Mouse (Mus musculus) erythroblast, adult 5-6 weeks (primary cell): ENCODE measurements around the gene Trpm3. TPM values are rescaled to one million over a fixed set of nuclear protein-coding genes. Genes with fewer than 3 reads are reported as not detected.

Experiments
- ATAC-seq: replicated peaks from 2 replicates; pipeline ENCODE4 v1.8.0; 2016; ENCODE audit warnings: moderate number of reproducible peaks, mild to moderate bottlenecking, moderate TSS enrichment, inconsistent platforms; ENCODE audit not compliant: poor library complexity, low FRiP score, severe bottlenecking
- total RNA-seq, 2 experiments: library from RNA; stranded (forward) in 1 of 2; stranded (reverse) in 1 of 2; fragments of 150-400 nt in 1 of 2; fragments of 200-764, 138-1000 nt in 1 of 2; gene quantifications; 2 replicates each; pipeline versions ENCODE4 v1.2.3 to v1.2.4; 2015 to 2017; ENCODE audit warnings: low replicate concordance in 2 of 2

The Trpm3 gene
- total RNA-seq, 2 experiments from 2014 or later, result 0.26 TPM; not detected in 1

DNA sequence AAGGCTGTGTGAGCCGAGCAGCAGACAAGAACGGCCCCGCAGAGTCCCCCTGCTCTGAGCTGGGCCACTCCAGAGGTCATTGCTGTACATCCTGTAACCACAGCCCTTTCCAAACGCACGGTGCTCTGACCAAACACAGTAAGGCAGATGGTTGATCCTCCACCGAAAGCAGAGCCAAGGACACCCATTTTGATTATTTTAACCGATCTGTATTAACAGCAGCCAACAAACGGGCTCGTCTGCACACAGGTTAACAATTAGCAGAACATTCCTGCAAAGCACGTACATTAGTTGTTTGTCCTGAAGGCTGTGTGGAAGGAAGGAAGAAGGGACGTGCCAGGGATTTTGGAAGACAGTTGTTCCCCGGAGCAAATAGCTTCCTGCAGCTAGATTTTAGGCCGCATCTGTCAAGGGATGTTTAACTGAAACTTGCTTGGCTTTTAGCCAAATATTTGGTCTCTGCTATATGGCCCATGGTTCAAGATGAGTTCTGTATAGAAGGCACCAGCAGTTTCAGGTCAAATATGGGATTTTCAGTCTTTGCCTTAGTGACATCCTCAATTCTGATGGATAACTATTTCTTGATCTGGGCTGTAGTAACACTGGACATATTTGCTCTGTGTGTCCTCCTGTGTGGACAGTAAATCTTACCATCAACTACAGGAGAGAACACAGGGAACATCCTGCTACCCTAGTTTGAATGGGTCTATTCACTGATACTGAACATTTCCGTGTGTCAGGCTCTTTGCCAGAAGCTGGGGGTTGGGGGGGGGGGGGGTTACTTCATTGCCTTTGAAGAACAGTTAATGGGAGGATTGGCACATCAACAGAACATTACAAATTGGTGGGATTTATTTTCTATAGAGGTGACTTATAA, 800.2 kb downstream of the Trpm3 start:
- no peak for ATAC-seq

DNA sequence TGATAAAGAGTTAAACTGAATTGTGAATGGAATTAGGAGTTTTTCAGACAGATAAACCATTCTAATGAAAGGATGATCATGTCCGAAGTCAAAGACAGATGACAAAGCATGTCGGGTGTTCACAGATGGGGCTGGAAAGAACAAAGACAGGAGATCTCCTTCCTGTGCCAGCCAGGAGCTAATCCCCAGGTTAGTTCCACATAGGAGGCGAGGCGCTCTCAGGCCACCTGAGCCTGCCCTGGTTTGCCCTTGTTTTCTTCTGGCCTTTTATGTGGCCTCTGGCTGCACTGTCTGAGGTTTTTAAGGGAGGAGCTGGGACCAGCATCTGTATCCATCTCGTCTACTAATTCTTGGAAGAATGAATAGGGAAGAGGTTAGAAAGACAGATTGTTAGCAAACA, 801.0 kb downstream of the Trpm3 start:
- ATAC-seq, result no peak

DNA sequence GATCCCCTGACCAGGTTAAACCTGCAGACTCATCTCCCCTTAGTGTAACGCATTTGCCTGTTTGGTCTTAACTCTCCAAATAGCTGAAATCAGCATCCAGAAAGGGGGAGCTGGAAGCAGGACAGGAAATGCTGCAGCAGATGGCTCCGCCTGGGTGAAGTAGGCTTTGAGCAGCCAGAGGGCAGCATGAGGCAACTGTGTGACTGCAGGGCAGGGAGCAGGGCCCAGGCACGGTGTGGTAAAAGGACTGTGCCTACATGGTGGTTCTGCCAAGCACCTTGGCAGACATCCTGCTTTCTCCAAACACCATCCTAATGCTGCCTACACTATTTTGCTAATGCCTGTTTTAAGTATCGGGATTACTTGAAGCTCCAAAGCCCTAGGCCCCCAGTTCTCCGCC, 801.6 kb downstream of the Trpm3 start:
- no peak for ATAC-seq

DNA sequence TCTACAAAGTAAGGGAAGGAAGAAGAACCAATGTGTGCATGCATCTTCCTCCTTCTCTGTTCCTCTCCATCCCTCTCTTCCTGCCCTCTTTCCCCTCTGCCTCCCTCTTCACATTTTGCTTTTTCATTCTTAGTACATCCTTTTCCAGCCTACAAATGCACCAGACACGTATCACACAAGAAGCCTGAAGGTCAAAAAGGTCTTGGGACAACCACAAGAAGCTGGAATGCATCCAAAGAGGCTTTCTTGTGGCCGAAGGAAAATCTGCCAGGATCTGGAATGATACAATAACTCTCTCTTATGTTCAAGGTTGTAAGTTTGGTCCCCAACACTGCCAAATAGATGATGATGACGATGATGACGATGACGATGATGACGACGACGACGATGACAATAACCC, 802.1 kb downstream of the Trpm3 start:
- no peak for ATAC-seq

DNA sequence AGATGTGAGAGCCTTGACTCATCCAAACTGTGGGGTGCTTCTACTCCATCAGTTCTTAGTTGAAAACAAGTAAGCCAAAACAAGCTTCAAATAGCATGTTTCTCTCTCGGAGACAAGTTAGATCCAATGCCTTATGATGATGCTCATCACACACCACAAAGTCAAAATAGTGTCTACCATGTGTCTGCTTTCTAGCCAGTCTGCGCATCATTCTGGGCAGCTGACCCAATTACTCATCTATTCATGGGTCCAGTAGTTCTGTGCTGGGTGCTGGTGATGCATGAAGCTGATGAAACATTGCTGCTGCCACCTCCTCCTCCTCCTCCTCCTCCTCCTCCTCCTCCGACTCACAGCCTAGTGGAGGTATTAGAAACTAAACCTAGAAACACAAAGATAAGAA, 813.6 kb downstream of the Trpm3 start:
- no peak for ATAC-seq

DNA sequence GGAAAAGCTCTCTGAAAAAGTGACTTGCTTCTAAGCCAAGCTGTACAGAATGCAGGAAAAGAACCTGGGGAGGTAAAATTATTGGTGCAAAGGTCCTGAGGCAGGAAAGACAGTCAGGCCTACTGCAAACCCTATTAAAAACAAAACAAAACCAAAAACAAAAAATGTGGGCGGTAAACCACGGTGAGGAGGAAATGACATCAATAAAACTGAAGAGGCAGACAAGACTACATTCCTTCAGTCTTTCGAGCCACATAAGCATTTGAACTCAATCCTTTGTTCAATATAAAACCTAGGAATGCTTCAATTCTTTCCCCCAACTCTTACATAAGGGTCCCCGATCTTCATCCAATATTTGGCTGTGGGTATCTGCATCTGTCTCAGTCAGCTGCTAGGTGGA, 814.3 kb downstream of the Trpm3 start:
- ATAC-seq, result no peak

DNA sequence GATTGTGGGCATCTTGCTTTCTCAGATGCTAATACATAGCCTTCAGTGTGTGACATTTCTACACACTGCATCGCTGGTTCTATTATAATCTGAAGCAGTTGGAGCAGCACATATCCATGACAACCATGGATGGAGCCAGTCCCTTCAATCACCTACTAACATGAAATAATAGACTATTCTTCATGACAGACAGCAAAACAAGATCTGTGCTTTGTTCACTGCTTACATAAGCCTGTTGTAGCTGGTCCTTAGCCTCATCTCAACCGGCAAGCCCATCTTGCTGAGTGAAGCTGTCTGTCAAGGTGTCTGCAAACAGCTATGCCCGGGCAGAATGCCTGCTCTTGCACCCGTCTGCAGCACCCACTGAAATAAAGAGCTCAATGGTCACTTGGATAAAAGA, 819.6 kb downstream of the Trpm3 start:
- ATAC-seq, result no peak

DNA sequence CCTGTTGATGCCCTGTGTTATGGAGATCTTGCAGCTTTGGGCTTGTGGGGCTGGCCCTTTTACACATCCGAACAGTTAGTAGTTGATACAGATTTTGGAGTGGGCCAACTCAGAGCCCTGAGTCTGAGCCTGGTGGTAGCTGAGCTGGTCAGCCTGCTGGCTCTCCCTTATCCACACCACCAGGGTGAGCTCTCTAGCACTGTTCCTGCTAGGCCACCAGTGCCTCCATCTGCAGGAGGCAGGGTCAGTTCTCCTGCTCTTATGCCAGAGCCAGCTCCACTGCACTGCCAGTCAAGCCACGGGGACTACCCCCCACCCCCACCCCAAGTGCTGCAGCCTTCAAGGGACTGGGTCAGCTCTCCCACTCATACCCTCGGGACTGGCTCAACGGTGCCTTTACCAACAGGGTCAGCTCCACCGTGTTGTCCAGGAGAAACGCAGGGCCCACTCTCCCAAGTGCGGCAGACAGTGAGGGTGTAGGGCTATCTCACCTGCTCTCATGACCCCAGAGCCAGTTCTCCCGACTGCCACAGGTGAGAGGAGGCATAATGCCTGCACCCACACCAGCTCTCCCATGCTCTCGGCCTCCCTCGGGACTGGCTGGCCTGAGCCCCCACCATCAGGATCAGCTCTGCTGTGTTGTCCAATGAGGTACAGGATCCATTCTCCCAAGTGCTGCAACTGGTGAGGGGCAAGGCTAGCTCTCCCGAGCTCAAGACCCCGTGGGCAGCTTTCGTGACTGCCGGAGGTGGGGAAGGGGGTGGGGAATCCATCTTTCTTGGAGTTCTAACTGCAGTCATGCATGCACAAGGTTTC, 821.8 kb downstream of the Trpm3 start:
- no peak for ATAC-seq

DNA sequence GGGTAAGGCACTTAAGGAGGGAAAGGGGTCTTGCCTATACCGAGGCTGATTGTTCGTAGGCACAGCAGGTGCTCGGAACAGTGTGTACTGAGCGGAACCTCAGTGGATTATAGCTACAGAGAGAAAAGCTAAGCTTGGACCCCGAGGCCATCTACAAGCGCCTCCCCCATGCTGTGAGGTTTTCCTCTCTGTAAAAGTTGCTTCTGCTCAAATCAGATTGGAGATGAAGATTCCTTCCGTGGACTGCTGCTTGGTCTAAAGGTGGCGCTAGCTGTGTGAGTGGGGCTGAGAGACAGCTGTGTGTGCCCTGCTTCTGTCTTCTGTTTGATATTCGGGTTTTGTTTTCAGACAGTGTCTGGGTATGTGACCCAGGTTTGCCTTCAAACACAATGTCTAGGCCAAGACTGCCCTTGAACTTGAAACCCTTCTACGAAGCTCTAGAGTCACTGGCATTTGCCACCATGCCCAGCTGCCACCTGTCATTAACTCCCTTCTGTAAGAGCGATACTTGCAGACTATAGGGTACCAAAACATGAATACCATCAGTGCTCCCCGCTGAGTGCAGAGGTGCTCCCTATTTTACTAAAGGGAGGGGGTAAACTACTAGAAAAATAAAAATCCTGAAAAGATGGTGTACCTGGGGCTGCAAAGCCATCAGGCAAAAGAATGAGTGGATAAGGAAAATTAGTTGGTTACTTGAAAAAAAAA, 823.3 kb downstream of the Trpm3 start:
- no peak for ATAC-seq

DNA sequence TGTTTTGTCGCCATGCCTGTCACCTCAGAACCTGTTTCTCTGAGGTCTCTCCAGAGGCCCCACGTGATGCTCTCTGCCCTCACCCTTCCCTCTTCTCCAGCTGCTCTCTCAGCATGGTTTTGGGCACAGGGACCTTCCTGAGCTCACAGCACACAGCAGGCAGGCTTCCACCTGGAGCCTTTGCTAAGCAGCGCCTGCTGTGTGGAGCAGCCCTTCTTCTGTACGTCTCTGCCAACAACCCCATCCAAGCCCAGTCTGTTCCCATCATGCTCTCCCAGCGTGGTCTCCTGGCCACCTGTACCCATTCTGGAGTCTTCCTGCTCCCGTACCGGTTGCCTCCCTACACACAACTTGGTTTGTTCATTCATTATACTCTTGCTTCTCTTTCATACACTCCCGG, 823.9 kb downstream of the Trpm3 start:
- ATAC-seq, result no peak

DNA sequence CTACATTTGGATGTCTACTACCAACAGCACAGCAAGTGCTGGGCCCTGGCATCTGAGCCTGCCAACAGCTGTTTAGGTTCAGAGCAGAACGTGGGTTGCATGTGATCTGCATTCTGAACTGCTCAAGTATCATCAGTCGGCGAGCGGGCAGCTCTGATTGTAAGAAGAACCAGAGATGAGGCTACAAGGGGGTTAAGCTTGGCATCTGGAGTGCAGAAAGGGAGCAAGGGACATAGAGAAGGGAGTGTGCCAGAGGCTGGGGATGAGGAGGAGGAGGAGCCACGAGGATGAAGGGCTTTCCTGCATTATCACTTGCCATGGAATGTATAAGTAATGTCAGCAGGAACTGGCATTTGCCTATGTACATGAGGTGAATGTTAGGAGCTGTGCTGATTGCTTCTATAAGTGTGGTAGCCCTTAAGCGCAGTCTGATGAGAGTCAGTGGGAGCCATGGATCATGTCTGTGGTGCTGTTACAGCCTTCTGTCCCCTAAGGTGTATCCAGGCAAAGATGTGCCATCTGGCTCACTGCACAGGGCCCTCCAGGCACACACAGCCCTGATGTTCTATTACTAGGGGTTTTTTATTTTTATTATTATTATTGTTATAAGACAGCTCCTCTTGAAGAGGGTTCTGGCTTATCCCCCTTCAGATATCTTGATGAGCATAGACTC, 825.0 kb downstream of the Trpm3 start:
- no peak for ATAC-seq

DNA sequence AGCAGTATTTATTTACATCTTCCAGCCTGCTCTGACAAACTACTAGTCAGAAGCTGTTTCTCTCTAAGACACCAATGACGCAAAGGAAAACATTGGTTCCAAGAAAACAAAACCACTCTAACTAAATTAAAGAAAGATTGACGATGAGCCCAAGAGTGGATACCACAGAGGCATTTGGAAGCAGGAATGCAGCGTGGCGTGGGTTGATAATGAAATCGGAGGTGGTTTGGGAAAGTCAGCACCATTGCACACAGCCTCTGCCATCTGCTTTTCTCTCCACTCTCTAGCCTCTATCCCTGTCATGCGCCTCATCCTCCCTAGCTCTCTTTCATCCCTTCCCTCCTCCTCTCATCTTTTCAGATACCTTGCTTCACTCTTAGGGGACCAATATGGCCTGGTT, 826.6 kb downstream of the Trpm3 start:
- ATAC-seq, result no peak

DNA sequence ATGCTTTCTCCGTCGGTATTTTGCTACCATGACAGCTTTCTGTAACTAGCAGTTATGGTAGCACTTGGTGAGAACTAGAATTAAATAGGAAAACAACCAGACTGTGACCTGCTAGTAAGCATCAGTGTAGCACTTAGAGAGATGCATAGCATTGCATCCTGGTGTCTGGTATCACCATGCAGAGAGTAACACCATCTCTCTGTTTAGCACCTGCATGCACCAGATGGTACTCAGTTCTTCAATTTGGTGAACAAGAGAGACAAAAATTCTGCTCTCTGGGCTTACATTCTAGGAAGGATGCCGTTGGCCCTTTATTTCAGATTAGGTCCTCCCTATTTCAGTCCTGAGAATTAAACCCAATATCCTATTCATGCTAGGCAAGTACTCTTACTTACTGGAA, 834.4 kb downstream of the Trpm3 start:
- ATAC-seq, result no peak

DNA sequence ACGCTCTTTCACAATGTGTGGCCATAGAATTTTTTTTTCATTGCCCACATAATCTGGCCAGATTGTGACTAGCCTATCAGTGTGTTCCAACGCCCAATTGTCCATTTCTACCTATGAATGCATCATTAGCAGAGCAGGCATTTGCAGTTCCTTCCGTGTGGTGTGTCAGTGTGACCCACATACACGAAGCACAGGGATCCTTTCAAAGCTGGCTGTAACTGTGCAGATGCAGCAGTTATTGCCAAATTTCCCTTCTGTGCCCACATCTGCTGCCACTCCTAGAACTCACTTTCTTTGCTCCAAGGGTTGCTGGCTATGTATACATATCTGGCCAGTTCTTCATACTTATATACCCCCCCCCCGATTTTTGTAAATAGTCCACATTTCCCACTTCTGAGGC, 834.9 kb downstream of the Trpm3 start:
- ATAC-seq, result no peak

DNA sequence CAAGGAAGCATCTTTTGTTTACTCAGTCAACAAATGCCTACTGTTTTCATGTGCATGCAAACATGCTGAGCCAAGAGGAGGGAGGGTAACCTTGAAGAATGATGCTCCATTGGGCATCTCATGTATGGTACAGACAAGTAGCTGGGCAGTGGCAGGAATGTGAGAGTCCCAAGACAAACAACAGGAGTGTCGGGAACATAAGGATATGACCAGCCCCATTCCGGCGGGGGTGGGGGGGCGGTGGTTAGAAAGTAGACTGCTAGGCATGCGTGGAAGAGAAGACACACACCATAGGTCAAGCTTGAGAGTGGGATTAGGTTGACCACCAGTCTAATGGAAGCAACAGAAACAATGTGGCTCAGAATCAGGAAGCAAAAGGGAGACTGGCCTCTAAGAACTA, 837.0 kb downstream of the Trpm3 start:
- ATAC-seq, result no peak

DNA sequence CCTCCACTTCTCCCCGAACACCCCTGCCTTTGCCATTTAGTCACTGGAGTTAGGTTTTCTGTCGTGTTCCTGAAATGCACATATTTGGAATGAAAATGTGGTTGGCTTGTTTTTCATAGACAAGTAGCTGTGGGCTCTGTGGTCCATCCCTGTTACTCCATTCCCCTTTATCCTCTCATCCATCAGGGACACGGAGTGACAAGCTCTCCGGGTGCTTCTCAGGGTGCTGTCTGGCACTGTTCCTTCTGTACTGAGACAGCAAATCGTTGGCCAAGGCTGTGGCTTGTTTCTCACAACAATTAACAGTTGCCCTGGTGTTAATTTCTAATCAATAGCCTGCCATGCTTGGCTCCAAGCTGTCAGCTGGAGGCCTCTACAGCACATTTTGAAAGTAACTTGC, 838.7 kb downstream of the Trpm3 start:
- ATAC-seq, result no peak

DNA sequence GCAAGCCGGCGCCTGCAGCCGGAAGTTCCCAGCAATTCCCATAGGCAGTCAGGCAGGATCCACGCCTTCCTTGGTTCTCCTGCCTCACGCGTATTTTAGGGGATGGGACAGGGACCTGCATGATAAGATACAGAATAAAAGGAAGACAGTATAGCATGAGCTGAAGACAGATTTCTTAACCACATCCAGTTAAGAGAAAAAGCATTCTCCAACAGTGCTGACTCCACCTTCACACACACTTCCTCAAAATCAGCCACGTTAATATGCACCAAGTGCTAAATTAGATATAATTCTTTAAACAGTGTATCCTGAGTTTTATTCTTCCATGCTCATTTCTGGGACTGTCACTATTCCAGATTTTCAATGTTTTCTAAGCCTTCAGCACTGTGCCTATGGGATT, 839.9 kb downstream of the Trpm3 start:
- ATAC-seq, result no peak

DNA sequence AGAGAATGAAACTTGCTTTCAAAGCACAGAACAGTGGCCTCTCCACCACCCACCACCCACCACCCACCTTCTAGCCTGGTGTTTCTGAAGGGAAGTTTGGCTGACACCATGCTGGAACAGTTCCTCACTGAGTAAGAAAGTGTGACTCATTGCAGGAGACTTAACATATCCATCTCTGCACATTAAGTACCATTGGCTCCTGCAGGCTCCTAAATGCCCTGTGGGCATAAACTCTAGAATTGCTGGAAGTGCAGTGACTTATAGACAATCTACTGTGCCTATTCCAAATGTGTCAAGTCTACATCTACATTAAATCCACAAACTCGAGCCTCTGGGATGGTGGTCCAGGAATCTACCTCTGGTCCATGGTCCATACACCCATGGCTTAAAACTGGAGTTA, 840.3 kb downstream of the Trpm3 start:
- no peak for ATAC-seq

DNA sequence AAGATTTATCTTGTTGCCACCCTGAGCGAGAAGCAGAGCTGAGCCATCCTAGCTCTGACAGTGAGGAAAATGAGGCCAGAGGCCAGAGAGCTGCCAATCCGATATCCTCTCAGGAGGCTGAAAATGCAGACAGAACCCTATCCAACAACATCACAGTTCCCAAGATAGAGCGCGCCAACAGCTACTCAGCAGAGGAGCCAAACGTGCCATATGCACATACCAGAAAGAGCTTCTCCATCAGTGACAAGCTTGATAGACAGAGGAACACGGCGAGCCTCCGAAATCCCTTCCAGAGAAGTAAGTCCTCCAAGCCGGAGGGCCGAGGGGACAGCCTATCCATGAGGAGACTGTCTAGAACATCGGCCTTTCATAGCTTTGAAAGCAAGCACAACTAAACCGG, 849.1 kb downstream of the Trpm3 start:
- ATAC-seq, result no peak

DNA sequence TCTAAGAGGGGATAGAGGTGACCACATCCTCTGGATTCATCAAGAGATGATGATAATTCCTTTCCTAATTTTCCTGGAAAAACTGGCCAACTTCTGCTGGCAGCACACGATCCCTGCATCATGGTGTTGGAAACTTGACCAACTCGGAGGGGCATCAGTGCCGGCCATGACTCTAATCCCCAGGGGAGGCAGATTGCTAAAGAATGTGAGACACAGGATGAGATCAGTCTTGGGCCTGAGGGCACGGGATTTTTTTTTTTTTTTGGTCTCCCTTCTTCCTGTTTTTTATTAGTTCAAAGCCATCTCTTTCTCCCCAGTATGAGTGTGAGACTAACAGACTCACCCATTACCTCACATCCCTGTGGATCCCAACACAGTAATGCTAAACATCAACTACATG, 855.1 kb downstream of the Trpm3 start:
- no peak for ATAC-seq
